Mouse (Mus musculus) monocyte, adult 2 months (primary cell): ENCODE results near the gene Adssl1.

ENCODE experiments used
- DNase-seq, 2 experiments: peaks; one replicate each; pipeline ENCODE4 v3.0.0; 2022; ENCODE audit warnings: low spot score in 2 of 2, low read depth in 1 of 2

Adssl1 gene

DNA sequence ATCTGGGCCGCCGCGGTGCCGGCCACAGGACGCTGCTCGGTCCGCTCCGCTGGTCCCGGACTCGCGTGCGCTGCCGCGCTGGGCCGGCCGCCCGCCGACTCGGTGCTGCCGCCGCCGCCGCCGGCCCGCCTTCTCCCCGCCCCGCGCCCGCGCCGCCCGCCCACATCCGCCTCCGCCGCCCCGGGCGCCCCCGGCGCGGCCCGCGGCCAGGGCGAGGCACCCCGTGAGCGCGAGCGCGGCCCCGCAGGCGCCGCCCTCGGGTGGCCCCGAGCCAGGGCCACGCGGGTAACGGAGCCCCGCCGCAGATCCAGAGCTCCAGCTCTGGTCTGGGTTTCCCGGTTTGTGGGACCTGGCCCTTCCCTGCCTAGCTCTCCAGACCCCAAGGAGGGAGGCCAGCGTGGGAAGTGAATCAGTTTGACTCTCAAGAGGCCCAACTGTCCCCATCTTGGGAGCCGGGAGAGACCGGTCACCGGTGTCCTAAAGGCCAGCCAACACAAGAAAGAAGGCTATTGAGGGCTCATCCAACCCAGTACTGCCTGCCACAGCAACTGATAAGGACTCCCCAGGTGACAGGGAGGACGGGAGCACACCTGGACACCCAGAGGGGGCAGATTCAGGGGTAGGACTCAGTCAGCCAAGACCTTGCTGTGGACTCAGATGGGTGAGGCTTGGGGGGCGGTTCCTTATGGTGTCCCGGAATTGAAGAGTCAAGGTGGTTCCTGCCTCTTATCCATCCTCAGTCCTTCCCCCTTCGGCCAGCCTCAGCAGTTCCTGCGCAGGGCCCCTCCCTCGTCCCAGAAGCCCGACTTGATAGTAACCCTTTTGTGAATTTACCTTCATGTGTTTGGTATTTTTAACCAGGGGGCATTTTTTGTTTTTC is 54.5 kb downstream of the Adssl1 start, which contains the start of gene Akt1:
Gene Akt1, minus strand, starts transcription at position 753 of the 880 bp plus-strand sequence.
- peak in 1 of 2 experiments; percentile 31 for DNase-seq

DNA sequence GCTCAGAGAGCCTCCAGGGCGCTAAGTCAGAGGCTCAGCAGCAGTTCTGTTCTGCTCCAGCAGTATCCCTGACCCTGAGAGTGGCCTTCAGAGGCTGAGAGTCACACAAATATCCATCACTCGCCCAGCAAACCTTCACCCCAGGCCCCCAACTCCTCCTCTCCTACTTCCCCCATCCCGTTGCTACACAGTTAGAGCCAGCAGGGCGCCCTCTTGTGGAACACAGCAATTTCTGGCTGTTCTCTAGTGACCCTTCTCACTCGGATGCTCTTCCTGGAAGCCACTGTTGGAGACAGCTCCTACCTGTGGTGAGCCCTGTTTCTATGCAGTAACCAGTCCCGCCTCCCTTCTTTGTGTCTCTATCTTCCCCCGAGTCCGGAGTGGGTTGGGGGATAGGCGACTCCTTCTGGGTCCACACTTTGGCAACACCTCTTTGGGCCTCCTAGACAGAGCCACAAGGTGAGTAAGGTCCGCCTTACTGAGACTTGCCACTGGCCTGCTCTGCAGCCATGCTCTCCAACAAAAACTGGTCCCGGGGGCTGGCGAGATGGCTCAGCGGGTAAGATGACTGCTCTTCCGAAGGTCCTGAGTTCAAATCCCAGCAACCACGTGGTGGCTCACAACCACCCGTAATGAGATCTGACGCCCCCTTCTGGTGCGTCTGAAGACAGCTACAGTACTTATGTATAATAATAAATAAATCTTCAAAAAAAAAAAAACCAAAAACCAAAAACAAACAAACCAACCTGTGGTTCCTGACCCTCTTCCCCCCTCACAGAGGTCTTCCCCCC is 55.6 kb downstream of the Adssl1 start:
- peak; percentile 58 to 81 for DNase-seq

DNA sequence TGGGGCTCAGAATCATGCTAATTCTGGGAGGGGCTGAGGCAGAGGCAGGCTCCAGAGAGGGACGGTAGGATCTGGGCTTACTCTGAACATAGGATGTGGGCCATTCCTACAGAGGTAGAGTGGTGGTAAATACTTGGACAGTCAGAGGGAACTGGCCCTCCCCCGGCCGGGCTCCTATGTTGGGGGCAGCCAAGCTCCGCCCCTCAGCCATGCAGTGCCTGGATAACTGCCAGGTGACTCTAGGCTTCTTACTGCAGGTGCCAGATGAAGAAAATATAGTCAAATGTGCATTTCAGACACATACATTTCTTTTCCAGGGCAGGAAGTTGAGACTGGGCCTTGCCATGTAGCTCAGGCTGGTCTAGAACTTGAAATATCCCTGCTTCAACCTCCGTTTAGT is 57.2 kb downstream of the Adssl1 start:
- DNase-seq: no peak

DNA sequence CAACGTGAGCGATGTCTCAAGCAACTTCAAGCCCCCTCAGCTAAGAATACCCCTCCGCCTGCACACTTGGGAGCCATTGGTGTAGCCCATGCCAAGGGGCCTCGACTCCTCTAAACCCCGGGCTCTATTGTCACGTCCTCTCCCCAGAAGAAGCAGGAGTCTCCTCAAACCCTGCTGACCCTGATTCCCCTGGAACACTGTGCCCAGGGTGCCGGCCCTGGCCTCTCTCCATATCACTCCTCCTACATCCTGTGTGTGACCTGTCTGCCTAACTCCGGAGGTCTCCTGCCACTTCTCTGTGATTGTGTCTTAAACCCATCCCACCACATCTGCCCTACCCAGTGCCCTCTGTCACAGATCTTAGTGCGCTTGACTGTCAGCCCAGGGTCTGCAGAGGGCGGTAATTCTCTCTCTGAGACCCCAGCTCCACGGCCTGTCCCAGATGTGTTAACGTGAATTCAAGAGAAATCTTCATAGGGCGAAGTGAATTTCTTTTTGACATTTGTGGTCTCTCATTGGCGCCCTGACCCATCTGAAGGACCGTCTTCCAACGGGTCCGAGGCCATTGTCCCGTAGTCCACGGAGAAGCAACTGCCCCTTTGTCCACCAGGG is 58.2 kb downstream of the Adssl1 start:
- DNase-seq: no peak

DNA sequence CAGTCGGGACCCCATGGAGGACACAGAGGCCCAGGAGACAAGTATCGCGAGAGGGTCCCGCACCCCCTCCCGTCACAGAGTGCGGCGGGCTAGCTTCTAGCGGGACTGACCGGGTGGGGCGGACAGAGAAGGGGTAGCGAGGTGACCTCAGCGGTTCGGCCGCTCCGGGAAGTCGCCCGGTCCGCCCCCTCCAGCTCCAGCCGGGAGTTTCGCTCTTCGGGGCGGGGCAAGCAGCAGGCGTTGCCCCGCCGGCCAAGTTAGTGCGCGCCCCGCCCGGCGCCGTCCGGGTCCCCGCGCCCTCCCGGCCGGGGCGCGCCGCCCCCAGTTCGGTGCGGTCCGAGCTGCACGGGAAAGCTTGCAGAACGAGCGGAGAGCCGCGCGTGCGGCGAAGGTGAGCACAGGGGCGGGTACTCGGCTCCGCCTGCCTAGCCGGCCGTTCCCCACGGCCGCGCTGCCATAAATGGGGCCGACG is 58.7 kb downstream of the Adssl1 start, which contains the start of gene Zbtb42:
Gene Zbtb42, plus strand, starts transcription at position 274 of the 472 bp plus-strand sequence.
- DNase-seq: peak in 1 of 2 experiments; percentile 25

DNA sequence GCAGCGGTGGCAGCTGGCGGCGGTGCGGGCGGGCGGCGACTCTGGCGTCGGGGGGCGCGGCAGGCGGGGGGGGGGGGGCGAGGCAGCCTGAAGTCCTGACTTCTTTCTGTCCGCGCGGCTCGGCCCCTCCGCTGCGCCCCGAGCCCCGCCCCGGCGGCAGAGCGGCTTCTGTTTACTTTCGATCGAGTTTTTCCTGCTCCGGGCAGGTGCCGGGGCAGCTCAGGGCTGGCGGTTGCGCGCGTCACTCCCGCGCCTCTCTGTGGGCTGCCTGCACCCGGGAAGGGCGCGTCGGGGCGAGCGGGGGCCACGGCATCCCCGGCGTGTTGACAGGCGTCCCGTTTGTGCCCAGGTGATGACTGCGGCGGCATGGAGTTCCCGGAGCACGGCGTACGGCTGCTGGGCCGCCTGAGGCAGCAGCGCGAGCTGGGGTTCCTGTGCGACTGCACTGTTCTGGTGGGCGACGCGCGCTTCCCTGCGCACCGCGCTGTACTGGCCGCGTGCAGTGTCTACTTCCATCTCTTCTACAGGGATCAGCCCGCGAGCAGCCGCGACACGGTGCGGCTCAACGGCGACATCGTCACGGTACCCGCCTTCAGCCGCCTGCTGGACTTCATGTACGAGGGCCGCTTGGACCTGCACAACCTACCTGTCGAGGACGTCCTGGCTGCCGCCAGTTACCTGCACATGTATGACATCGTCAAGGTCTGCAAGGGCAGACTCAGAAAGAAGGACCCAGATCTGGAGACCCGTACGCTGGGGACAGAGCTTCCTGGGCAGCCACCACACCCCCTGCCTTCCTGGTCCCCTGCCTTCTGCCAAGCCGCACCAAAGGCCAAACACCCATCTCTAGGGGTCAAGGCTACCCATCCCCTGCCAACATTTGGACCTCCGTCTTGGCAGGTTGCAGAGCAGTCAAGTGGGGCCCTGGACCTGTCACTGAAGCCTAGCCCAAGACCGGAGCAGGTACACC is 59.5 kb downstream of the Adssl1 start:
- DNase-seq: no peak

DNA sequence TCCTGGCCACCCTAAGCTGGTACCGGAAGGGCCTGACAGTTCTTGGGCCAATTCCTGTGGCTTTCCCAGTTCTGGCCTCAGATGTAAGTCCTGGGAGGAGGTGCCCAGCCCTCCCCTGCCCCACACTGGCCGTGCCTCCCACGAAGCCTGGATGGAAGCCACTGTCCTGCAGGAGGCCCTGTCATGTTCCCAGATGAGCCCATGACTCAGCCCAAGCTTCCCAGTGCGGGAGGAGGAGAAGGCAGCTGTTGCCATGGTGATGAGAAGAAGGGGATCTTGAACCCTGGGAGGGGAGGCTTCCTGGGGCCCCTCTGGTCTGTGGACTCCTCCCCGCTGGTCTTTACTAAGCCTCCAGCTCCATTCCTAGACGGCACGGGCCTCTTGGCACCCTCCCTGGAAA is 63.5 kb downstream of the Adssl1 start:
- no peak for DNase-seq

DNA sequence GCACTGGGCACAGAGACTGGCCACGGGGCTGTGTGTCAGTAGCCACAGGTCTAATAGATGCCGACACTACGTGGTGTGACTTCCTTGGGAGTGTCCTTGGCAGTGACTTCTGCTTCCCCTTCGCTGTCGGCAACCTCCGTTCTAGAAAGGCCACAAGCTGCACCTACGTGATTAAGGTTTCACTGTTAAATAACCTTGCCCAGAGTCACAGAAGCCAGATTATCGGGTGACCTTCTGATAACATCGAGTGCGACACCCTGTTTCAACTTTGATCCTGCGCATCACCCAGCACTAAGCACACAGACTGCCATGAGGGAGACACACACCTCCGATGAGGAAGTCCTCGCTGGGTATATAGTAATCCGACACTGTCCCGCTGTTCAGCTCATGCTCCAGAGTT is 68.6 kb downstream of the Adssl1 start:
- peak; percentile 44 to 66 for DNase-seq
